Mouse (Mus musculus) lung, postnatal 25 days (tissue): ENCODE measurements around the gene Vps41.

ENCODE experiments used
- DNase-seq: peaks from one replicate; pipeline ENCODE4 v3.0.0; 2022; ENCODE audit warnings: low spot score

Vps41 gene

DNA sequence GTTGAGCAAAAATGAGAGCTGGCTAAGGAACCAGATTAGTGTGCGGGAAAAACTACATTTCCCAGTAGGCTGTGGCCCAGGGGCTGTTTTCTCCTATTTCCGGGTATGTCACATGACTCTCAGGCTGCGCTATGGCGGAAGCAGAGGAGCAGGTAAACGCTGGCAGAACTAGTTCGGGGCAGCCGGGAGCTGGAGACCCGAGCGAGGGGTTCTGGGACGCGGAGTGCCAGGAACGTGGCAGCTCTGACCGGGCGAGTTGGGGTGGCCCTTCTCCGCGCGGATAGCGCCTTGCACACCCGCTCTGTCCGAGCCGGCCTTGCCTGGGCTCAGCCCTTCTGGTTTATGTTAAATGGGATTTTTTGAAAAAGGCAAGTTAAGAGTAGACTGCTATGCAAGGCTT lies at the start of gene Vps41:
TSS of gene Vps41 (plus strand) at position 102 of the 400 bp plus-strand sequence.
- peak; percentile 91 for DNase-seq

DNA sequence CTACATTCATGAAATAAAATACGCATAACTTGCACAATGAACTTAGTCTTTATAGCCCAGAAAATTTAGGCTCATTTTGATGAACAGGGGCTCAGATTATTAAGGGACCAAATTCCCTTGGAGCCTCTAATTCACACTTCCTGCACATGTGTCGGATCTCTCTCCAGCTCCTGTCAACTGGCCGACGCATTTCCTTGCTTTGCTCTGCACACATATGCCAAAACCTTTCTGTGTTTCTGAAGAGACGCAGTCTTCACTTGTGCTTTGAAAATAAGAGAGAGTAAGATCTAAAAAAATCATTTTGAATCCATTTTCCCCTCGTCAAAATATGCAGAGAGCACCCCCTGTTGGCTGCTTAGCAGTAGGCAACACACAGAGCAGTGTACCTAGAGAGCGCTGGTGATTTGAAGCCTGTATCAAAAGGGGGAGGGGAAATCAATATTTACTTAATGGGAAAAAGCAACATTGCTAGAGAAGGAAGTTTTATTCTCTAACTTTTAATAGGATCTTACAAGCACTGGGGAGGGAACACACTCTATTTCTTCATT lies 18.5 kb upstream of the Vps41 start:
- DNase-seq = no peak

DNA sequence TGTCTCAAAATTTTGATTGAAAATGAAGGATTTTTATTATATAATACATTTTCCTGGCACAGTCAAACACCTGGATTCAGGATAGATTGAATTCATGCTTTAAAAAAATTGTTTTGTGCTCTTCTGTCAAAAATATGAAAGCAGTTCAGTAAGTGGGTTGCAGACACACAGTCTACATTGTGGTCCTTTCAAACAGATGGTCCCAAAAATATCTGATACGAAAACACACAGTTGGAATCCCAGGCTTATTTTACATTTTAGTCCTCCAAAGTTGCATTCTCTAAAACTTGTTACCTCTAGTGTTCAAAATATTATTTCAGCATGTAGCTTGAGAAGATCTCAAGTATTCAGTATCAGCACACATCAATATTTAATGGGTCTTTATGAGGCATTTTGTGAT lies 5.4 kb upstream of the Vps41 start:
- no peak for DNase-seq

DNA sequence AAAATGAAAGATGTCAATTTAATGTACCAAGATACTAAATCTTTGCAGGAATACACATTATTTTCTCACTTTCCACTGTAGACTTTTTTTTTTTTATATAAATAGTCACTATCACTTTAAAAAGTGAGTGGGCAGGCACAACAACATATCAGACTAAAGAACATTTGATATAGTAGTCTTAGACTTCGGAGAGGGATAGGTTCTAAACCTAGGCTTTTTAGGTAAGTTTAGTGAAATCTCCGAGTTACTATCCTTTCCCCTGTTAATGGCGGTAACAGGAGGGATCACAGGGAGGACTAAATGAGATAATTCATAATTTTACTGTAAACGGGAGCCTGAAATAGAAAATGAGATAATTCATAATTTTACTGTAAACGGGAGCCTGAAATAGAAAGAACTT lies 379 bp upstream of the Vps41 start:
- no peak for DNase-seq

DNA sequence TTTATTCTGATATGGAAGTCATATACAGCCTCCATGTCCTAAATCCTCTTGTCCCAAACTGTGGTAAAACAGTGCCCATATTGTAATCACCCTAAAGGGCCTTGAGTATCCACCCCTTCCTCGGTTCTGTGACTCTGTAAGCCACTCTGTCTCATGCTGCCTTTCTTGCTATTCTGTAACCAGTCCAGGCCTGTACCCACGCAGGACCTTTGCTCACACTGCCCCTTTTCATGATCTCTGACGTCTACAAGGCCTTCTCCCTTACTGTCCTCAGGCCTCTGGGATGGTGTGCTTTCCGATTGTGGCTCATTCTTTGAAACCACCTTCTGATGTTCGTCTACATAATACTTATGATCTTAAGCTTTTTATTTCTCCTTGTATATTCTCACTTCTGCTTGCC lies 1.4 kb downstream of the Vps41 start:
- peak; percentile 3 for DNase-seq

DNA sequence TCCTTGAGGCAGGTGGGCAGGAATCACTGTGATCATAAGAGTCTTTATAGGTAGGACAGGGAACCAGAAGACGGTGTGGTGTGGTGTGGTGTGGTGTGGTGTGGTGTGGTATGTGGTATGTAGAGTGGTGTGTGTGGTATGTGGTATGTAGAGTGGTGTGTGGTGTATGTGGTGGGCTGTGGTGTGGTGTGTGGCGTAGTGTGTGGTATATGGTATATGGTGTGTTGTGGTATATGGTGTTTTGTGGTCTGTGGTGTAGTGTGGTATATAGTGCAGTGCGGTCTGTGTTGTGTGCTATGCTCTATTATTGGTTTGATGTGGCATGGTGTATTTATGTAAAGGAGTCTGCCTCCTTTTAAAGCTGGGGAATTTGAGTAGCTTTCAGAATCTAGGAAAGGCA lies 13.6 kb downstream of the Vps41 start:
- no peak for DNase-seq

DNA sequence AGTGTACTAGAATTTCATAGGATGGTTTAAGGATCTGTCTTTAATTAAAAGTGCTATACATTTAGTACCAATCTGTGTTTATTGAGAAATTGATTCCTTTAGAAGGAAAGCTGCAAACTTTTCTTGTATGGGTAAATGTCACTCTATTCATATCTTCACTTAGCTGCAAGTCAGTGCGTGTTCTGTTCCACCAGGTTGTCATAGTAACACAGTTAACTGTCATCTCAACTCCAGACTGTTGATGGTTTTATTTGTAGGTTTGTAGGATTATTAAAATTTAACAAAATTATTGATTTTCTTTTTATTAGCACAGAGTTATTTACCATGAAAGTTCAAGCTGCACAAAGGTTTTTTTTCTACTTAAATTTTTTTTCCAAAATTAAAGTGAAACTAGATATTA lies 19.5 kb downstream of the Vps41 start:
- DNase-seq = no peak

DNA sequence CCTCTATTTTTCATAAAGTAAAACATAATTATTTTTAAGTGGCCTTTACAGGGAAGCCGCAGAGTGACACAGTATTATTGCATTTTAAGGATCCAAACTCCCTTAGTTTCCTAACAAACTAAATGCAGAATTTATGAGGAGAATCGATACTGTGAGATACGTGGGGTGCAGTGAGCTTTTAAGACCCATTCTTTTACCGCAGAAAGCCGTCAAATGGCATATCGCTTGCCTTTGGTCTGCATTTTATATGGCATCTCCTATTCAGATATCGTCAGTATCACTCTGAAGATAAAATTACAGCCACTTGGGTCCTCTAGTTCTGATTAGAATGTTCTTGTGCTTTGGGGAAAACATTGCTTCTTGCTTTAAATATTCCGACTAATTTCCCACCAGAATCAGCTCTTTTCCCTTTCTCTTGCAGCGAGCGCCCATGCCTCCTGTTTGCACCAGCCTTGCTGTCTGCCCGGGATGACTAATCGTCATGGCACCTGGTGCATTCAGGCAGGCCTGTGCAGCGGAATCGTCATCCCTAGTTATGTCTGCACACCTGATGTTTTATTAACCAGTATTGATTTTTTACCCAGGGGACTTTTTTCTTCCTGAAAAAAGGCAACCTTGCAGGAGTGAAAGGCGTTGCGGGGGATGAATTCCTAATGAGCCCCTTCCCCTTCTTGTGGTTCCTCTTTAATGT lies 26.6 kb downstream of the Vps41 start:
- DNase-seq = no peak

DNA sequence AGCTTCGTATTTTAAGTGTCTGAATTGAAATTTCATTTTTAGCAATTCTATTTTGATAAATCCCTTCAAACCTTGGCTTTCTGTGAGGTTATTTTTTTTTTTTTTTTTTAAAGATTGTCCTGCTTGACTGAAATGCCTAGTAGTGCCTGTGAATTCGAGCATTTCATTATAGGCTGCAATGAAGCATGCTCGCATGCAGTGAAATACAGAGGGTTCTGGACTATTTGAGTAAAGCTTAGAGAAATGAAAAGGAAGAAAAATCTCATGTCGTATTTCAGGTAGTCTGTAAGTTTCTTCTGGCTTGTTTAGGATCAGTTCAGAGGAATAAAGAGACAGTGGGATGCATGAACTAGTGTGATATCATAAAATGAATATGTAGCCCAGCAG lies 27.2 kb downstream of the Vps41 start:
- no peak for DNase-seq

DNA sequence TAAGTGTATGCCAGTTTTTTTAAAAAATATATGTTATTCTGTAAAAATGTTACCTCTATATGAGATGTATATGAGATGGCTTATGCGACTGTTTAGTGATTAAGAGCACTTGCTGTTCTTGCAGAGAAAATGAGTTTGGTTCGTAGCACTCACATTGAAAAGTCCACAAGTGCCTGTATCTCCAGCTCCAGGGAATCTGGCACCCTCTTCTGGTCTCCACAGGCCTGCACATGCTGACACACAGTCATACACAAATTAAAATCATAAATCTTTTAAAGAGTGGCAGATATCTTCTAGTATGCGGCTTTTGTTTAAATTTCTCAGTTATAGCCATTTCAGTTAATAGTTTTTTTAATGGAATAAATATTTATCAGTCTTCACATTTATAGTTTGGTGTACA lies 40.9 kb downstream of the Vps41 start:
- DNase-seq = peak; percentile 2

DNA sequence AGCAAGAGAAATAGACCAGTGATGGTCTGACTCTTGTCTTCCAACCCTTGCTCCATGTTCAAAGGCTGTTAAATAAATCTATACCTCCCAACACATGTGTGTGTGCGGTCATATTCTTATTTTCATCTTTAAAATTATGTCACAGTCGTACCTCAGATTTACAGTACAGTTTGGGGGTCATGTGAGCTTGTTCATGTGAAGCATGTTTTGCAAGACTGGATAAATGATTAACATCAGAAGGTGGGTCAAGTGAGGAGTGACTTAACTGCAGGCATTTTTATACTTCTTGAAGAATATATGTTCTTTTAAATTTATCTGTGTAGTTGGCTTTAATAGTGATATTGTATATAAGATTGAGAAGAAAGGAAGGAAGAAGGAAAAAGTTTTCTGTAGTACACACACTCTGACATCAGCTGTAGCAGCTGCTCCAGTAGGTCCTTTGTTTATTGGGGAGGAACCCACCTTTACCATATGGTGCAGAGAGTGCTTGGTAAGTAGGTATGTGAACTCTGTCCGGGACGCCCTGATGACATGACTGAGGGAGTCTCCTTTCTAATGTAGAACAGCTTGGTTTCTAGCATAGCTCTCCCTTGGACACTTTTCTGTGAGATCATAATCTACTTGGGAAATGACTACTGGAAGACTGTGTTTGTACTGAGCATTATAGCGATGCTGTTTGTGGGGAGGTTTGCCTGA lies 42.4 kb downstream of the Vps41 start:
- no peak for DNase-seq

DNA sequence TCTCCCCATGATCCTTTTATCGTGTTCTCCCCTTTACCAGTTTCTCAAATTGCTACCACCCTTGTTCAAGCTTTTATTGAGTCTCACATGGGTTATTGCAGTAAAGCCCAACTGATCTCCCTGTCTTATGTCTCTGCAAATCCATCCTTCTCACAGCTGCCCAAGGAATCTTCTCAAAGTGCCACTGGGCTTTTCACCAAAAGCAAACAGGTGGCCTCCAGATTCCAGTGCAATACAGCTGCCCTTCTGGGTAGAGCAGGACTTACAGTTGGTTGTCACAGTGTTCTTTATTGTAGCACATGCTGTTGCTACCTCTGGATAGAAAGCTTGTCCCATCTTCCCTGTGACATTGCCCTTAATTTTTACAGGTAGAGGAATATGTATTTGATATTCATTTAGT lies 44.4 kb downstream of the Vps41 start:
- no peak for DNase-seq

DNA sequence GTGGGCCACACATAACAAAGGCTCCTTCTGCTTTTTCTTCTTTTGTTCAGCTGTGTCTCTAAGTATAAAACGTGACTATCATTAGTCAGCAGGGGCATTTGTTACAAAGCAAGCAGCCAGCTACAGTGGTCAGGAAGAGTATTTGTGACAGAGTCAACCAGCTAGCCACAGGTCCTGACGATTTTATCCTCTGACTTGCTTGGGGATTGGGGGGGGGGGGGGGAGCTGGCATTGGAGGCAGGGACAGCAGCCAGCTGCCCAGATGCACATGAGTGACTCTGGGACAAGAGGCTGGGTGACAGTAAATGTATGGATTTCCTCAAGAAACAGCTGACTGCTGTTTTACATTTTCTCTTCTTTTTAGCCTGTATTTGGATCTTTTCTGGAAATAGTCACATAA lies 50.8 kb downstream of the Vps41 start:
- DNase-seq = no peak

DNA sequence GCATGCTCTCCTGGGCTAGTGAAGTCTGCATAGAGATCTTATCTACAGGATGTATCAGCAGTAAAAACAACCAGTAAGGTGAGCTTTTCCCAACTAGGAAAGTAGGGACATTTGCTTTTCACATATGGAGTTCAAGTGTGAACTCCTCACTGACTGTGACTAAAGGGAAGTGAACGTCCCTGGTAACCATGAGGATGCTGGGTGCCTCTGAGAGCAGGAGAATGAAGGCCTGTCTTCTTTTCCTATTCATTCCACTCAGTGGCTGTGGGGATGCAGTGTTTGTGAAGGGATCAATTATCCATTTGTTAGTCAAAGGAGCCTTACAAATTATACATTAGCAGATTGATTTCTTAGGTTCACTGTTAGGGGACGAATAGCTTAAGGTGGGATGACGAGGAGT lies 51.4 kb downstream of the Vps41 start:
- DNase-seq = no peak

DNA sequence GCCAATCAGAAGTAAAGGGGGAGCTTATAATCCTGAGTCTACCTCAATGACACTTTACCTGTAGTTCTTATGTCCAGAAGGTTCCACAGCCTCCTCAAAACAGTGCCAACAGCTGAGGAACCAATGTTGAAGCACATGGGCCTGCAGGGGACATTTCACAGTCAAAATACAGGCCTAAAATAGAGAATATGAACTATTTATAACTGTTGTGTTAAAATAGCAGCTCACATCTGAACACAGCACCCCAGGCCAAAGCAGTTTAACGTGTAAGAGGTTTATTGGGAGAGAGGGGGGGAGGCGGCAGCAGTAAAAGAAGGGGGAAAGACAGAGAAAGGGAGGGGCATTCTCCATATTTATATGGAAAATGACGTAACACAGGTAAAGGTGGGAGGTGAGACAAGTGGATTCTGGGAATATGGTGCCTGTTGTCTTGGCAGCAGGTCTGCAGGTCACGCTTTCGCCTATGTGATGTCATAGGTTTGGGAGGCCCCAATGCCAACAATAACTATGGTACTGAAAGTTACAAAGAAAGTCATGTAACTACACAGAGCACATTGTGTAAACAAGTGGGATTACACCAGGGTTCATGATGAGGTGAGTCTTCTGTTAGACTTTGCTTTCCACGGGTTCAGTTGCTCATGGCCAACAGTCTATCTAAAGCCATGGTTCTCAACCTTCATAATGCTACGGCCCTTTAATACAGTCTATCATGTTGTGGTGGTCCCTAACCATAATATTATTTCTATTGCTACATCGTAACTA lies 56.5 kb downstream of the Vps41 start:
- no peak for DNase-seq

DNA sequence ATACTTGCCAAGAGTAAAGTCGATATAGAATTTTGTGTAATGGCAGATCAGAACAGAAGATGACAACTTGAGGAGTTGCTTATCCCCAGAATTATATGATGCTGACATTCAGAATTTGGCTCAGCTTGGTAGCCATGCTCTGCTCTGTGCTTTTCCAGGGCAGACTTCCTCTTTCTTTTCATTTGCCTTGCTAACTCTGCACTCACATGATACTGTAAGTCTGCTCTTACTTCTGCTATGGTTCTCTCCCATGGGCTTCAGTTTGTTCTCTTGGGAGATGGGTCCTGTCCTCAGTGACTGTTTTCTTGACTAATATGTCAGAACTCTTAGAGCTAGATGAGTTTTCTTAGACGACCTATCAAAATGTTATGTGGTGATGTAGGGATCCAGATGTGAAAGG lies 64.2 kb downstream of the Vps41 start:
- DNase-seq = no peak

DNA sequence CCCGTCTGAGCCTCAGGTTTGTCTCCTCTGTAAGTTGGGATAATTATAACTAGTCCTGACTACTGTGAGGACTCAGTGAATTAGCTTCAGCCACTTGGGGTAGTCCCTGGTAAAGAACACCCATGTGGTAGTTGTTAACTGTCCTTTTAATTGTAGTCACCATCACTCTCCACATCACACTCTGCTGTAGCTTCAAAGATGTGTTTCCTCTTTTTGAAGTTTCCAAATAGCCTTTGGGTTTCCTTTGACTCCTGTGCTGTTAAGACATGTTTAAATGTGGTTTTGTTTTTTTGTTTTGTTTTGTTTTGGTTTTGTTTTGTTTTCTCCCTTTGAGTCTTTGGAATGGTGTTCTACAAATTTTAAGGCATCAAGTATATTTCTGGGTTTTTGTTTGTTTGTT lies 68.6 kb downstream of the Vps41 start:
- DNase-seq = no peak

DNA sequence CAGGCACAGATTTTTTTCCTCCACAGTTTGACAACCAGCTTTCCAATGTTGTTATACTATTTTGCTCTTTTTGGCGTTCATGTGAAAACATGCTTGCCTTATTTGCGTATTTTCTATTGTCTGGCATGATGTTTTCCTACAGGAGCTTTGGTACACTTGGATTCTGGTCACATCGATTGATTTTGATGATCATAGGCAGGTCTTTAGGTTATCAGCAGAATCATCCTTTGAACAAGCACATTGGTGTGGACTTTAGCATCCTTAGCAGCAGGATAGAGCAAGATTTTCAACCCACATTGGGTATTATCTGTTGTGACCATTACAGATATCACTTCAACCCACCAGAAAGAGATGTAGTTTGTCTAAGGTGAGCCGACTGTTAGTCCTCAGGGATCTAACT lies 71.0 kb downstream of the Vps41 start:
- DNase-seq = no peak

DNA sequence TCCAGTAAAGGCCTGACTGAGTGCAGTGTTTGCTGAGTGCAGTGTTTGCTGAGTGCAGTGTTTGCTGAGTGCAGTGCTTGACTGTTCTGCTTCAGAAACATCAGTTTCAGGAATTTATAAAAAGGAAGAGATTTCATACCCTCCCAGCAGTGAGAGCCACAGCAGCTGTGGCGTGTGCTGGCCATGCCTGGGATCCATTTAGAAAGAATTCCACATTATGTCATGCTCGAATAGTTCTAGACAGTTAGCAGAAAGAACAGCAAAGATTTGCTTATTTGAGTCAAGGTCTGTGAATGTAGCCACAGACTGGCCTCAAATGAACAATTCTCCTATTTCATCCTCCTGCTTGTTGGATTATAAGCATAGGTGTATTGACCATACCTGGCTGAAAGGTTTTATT lies 71.6 kb downstream of the Vps41 start:
- DNase-seq = no peak

DNA sequence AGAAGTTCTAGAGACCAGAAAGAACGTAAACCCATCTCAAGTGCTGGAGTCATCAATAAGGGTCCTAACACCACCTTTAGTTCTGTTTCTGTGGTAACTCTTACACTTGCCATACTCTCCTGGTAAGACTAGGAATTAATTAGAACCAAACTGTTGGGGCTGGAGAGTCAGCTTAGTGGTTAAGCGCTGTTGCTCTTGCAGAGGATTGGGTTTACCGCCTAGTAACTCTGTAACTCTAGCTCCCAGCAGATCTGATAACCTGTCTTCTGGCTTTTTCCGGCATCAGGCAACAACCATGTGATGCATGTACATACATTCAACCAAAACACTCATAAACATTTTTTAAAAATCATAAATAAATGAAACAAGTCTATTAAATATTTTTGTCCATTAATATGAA lies 72.6 kb downstream of the Vps41 start:
- DNase-seq = no peak

DNA sequence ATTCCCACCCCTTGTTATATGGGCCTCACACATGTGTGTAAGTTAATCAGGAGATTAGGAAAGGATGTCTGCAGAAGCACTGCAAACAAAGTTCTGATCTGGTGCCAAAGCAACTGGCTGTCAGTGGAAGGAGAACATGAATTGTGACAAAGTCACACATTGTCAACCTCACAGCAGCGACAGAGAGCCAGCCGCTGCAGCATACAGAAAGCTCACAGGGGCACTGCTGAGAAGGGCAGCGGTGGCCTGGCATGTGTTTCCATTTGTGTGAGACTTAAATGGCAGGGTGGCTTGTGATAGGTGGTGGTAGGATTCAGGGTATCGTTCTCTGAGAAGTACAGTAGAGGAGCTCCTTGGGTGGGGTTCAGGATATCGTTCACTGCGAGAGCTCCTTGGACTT lies 73.0 kb downstream of the Vps41 start:
- DNase-seq = no peak

DNA sequence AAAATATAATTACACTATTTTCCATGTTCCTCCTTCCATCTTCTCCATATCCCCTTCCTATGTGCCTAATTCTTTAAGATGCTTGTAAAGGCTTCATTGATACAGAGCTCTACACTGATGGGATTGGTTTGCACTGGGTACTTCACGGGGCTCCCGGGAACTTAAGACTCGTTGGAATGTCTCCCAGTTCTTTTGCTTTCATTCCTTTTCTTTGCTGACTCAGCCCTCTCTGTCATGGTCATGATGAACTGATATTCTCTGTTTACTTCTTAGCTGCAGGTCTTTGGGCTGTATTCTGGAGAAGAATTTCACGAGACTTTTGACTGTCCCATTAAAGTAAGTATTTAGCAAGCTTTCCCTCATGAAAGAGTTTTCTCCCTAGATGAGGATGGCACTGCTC lies 74.2 kb downstream of the Vps41 start:
- DNase-seq = no peak

DNA sequence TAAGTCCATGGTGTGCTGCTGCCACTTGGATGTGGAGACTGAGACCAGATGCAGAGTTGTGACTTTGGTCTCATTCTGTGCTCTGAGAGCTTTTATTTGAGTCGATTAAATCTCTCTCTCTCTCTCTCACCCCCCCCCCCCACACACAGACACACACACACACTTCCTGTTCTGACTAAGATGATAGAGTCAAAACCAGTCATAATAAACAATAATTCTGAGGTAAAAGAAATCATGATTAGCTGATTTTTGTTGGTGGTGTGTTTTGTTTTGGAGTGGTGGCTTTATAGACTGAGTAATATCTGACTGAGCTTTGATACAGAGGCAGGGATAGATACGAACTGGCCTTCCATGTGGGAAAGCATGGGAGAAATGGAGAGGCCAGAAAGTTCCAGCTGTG lies 74.6 kb downstream of the Vps41 start:
- DNase-seq = no peak
